Mouse (Mus musculus): ENCODE measurements at regions not wholly inside any gene's neighbourhood (a gene's known extent, or its start where the extent isn't known, plus 50 kb on each side); places are given as distances from the start of the nearest gene placed in this dataset.

- Histone ChIP-seq H3K9ac (ENCODE audit: low read depth, poor library complexity, severe bottlenecking) (no peak overlapping the region), H3K4me1 (ENCODE audit: control insufficient read depth, insufficient read depth, low read length) (no peaks in the 10 kb centered on the region), H3K27me3 (ENCODE audit: control insufficient read depth, insufficient read depth, low read length, poor library complexity, severe bottlenecking) (no peaks in the 10 kb centered on the region), H3K27ac (ENCODE audit: insufficient read depth, low read length) (no peak overlapping the region), H3K9me3 (replicated peaks; ENCODE audit: control insufficient read depth, insufficient read depth, low read length, poor library complexity, severe bottlenecking) (no peaks in the 10 kb centered on the region), H3K36me3 (ENCODE audit: control insufficient read depth, insufficient read depth, low read length, poor library complexity, severe bottlenecking) (no peaks in the 10 kb centered on the region), H3K4me3 (ENCODE audit: low read depth, low read length) (no peak overlapping the region)
- no peak for TF ChIP-seq CTCF (IDR thresholded peaks at IDR 0.05; ENCODE audit: low read depth, low read length)
- TF ChIP-seq POLR2A (IDR thresholded peaks at IDR 0.05; ENCODE audit: insufficient read depth, low read length), result no peak
- no peak for TF ChIP-seq EP300 (IDR thresholded peaks at IDR 0.05; ENCODE audit: insufficient read depth, low read depth, low read length)
These were observed 94.1 kb upstream of the Klf14 start for GRCm38 (mm10) chr6:31053003-31053402.

DNA sequence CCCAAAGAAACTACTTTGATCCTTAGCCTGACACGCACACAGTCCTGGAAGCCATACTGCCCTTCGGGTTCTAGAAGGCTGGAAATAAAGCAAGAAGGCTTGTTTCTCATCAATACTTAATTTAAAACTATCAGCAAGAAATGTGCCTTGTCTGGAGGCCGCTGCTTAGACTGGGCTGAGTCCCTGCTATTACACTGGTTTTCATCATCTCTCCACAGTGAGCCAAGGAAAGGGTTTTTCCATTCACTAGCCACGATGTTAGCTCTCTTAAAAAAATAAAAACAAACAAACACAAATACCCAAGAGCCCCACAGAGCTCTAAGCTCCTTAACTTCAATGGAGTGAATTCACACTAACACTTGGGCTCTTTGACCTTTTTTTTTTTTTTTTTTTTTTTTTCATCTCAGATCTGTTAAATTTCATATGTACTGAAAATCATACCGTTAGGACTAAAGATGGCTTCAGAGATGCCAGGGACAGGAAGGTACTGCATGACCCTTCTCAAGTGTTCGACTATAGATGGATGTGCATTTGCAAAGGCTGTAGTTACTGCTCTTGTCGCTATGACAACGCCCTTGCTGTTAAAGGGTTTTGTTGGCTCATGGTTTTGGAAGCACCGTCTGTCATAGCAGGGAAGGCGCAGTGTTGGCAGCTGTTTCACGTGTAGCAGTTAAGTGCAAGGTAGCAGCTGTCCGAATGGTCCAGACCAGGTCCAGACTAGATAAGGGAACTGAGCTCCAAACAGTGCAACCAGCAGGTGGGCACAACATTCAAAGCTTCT lies 98.1 kb upstream of the Klf14 start:
- H3K9ac ChIP-seq (ENCODE audit: low read depth, poor library complexity, severe bottlenecking), result no peak overlapping the region
- no peak overlapping the region for H3K4me3 ChIP-seq (ENCODE audit: low read depth, low read length)
- no peak overlapping the region for H3K27ac ChIP-seq (ENCODE audit: insufficient read depth, low read length)
- no peaks in the 10 kb centered on the region for H3K4me1 ChIP-seq (ENCODE audit: control insufficient read depth, insufficient read depth, low read length)
- H3K27me3 ChIP-seq (ENCODE audit: control insufficient read depth, insufficient read depth, low read length, poor library complexity, severe bottlenecking), result no peaks in the 10 kb centered on the region
- no peaks in the 10 kb centered on the region for H3K36me3 ChIP-seq (ENCODE audit: control insufficient read depth, insufficient read depth, low read length, poor library complexity, severe bottlenecking)
- no peaks in the 10 kb centered on the region for H3K9me3 ChIP-seq (replicated peaks; ENCODE audit: control insufficient read depth, insufficient read depth, low read length, poor library complexity, severe bottlenecking)
- no peak for TF ChIP-seq CTCF (IDR thresholded peaks at IDR 0.05; ENCODE audit: low read depth, low read length)
- TF ChIP-seq EP300 (IDR thresholded peaks at IDR 0.05; ENCODE audit: insufficient read depth, low read depth, low read length), result no peak
- no peak for TF ChIP-seq POLR2A (IDR thresholded peaks at IDR 0.05; ENCODE audit: insufficient read depth, low read length)

DNA sequence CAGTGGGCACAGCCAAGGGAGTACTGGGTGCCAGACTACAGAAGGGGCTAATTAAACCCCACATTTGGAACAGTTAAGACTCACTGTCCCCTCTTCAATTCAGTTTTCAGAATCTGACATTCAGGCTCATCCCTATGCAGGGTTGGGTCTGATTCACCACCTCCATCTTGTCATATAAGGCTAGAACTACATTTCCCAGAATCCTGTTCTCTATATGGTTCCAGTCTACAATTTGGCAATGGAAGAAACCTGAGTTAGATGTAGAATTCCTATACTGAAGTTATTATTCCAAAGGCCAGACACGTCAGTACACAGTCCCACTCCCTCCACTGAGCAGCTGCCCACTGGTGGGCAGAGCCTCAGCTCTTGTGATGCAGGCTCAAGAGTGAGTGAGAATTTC lies 99.4 kb upstream of the Klf14 start:
- no peak overlapping the region for H3K4me3 ChIP-seq (ENCODE audit: low read depth, low read length)
- no peak for TF ChIP-seq CTCF (IDR thresholded peaks at IDR 0.05; ENCODE audit: low read depth, low read length)
- no peak for TF ChIP-seq POLR2A (IDR thresholded peaks at IDR 0.05; ENCODE audit: insufficient read depth, low read length)
- TF ChIP-seq EP300 (IDR thresholded peaks at IDR 0.05; ENCODE audit: insufficient read depth, low read depth, low read length), result no peak
- no peaks in the 10 kb centered on the region for H3K27me3 ChIP-seq (ENCODE audit: control insufficient read depth, insufficient read depth, low read length, poor library complexity, severe bottlenecking)
- no peaks in the 10 kb centered on the region for H3K9me3 ChIP-seq (replicated peaks; ENCODE audit: control insufficient read depth, insufficient read depth, low read length, poor library complexity, severe bottlenecking)
- H3K4me1 ChIP-seq (ENCODE audit: control insufficient read depth, insufficient read depth, low read length), result no peaks in the 10 kb centered on the region
- H3K36me3 ChIP-seq (ENCODE audit: control insufficient read depth, insufficient read depth, low read length, poor library complexity, severe bottlenecking), result no peaks in the 10 kb centered on the region
- no peak overlapping the region for H3K9ac ChIP-seq (ENCODE audit: low read depth, poor library complexity, severe bottlenecking)
- H3K27ac ChIP-seq (ENCODE audit: insufficient read depth, low read length), result no peak overlapping the region

- no peak overlapping the region for H3K9ac ChIP-seq (ENCODE audit: low read depth, poor library complexity, severe bottlenecking)
- TF ChIP-seq POLR2A (IDR thresholded peaks at IDR 0.05; ENCODE audit: insufficient read depth, low read length) (no peak), EP300 (IDR thresholded peaks at IDR 0.05; ENCODE audit: insufficient read depth, low read depth, low read length) (no peak), CTCF (IDR thresholded peaks at IDR 0.05; ENCODE audit: low read depth, low read length) (no peak)
- no peaks in the 10 kb centered on the region for H3K4me1 ChIP-seq (ENCODE audit: control insufficient read depth, insufficient read depth, low read length)
- no peaks in the 10 kb centered on the region for H3K36me3 ChIP-seq (ENCODE audit: control insufficient read depth, insufficient read depth, low read length, poor library complexity, severe bottlenecking)
- no peaks in the 10 kb centered on the region for H3K27me3 ChIP-seq (ENCODE audit: control insufficient read depth, insufficient read depth, low read length, poor library complexity, severe bottlenecking)
- no peak overlapping the region for H3K4me3 ChIP-seq (ENCODE audit: low read depth, low read length)
- H3K9me3 ChIP-seq (replicated peaks; ENCODE audit: control insufficient read depth, insufficient read depth, low read length, poor library complexity, severe bottlenecking), result no peaks in the 10 kb centered on the region
- no peak overlapping the region for H3K27ac ChIP-seq (ENCODE audit: insufficient read depth, low read length)
These were observed 100.1 kb upstream of the Klf14 start for GRCm38 (mm10) chr6:31058961-31059360.

- TF ChIP-seq EP300 (IDR thresholded peaks at IDR 0.05; ENCODE audit: insufficient read depth, low read depth, low read length) (no peak), CTCF (IDR thresholded peaks at IDR 0.05; ENCODE audit: low read depth, low read length) (no peak), POLR2A (IDR thresholded peaks at IDR 0.05; ENCODE audit: insufficient read depth, low read length) (no peak)
- Histone ChIP-seq H3K9ac (ENCODE audit: low read depth, poor library complexity, severe bottlenecking) (no peak overlapping the region), H3K9me3 (replicated peaks; ENCODE audit: control insufficient read depth, insufficient read depth, low read length, poor library complexity, severe bottlenecking) (no peaks in the 10 kb centered on the region), H3K4me1 (ENCODE audit: control insufficient read depth, insufficient read depth, low read length) (no peaks in the 10 kb centered on the region), H3K27ac (ENCODE audit: insufficient read depth, low read length) (no peak overlapping the region), H3K27me3 (ENCODE audit: control insufficient read depth, insufficient read depth, low read length, poor library complexity, severe bottlenecking) (no peaks in the 10 kb centered on the region), H3K36me3 (ENCODE audit: control insufficient read depth, insufficient read depth, low read length, poor library complexity, severe bottlenecking) (no peaks in the 10 kb centered on the region), H3K4me3 (ENCODE audit: low read depth, low read length) (no peak overlapping the region)
These were observed 102.9 kb upstream of the Klf14 start for GRCm38 (mm10) chr6:31061813-31062212.

GRCm38 (mm10) chr6:31065419-31065818 lies 106.5 kb upstream of the Klf14 start:
- Histone ChIP-seq H3K36me3 (ENCODE audit: control insufficient read depth, insufficient read depth, low read length, poor library complexity, severe bottlenecking) (no peaks in the 10 kb centered on the region), H3K9me3 (replicated peaks; ENCODE audit: control insufficient read depth, insufficient read depth, low read length, poor library complexity, severe bottlenecking) (no peaks in the 10 kb centered on the region), H3K27me3 (ENCODE audit: control insufficient read depth, insufficient read depth, low read length, poor library complexity, severe bottlenecking) (no peaks in the 10 kb centered on the region), H3K4me1 (ENCODE audit: control insufficient read depth, insufficient read depth, low read length) (no peaks in the 10 kb centered on the region), H3K4me3 (ENCODE audit: low read depth, low read length) (no peak overlapping the region), H3K27ac (ENCODE audit: insufficient read depth, low read length) (no peak overlapping the region), H3K9ac (ENCODE audit: low read depth, poor library complexity, severe bottlenecking) (no peak overlapping the region)
- no peak for TF ChIP-seq POLR2A (IDR thresholded peaks at IDR 0.05; ENCODE audit: insufficient read depth, low read length)
- TF ChIP-seq CTCF (IDR thresholded peaks at IDR 0.05; ENCODE audit: low read depth, low read length), result no peak
- TF ChIP-seq EP300 (IDR thresholded peaks at IDR 0.05; ENCODE audit: insufficient read depth, low read depth, low read length), result no peak
